Mouse (Mus musculus) ES-E14 (cell line): ENCODE results near the gene Yeats2.

Source experiments
- CHD2 ChIP-seq: IDR thresholded peaks from 2 replicates; pipeline ENCODE4 v1.6.1; 2014; ENCODE audit warnings: mild to moderate bottlenecking, low read depth, low read length, inconsistent platforms
- HCFC1 ChIP-seq: IDR thresholded peaks from 2 replicates; pipeline ENCODE4 v1.6.1; 2012; ENCODE audit warnings: low read length, inconsistent platforms, borderline replicate concordance; ENCODE audit not compliant: insufficient read depth
- MAFK ChIP-seq: IDR thresholded peaks from 2 replicates; pipeline ENCODE4 v1.6.1; 2014; ENCODE audit warnings: mild to moderate bottlenecking, low read depth, low read length, inconsistent platforms; ENCODE audit not compliant: insufficient read depth
- ZC3H11A ChIP-seq: IDR thresholded peaks from 2 replicates; pipeline ENCODE4 v1.6.1; 2012; ENCODE audit warnings: low read depth, mild to moderate bottlenecking, inconsistent platforms, low read length, borderline replicate concordance
- ZNF384 ChIP-seq: IDR thresholded peaks from 2 replicates; pipeline ENCODE4 v1.6.1; 2012; ENCODE audit warnings: low read depth, low read length, inconsistent platforms

DNA sequence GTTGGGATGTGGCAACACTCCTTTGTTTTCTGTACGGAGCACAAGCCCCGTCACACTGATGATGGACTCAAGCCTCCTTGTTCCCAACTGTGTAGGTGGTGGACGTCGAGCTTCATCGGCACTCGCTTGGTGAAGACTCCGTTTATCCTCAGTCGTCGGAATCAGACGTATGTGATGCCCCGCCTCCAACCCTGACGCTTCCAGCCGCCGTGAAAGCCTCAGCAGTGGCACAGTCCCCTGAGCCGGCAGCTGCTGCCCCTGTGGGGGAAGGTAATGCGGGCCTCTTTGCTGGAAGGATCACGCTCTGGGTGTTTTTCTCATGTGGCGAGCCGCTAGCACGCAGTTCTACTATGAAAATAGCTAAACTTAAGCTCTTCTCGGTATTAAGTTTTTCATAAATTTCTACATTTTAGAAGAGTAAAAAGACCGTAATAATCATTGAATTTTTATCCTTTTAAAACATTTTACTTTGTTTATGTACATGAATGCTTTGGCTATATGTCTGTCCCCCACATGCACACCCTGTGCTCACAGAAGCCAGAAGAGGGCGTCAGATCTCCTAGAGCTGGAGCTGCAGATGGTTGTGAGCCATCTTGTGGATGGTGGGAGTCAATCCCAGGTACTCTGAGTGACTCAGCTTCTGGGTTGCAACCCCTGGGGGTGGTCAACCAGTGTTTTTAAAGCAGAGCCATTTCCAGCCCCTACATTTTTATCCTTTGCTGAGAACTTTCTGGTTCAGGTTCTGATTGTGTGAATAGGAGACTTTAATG is 38.7 kb downstream of the Yeats2 start:
- TF ChIP-seq MAFK (no peak), ZC3H11A (no peak), ZNF384 (no peak), HCFC1 (no peak), CHD2 (no peak)
